Mouse (Mus musculus): ENCODE measurements at regions not wholly inside any gene's neighbourhood (a gene's known extent, or its start where the extent isn't known, plus 50 kb on each side); places are given as distances from the start of the nearest gene placed in this dataset.

GRCm38 (mm10) chr1:90353325-90353724, 149.5 kb downstream of the Ackr3 start:
- ATAC-seq = no peak

GRCm38 (mm10) chr1:90356567-90356966, 152.8 kb downstream of the Ackr3 start:
- no peak for ATAC-seq

- no peak for ATAC-seq
Observed at GRCm38 (mm10) chr1:90357391-90357790, 153.6 kb downstream of the Ackr3 start.

GRCm38 (mm10) chr1:90358971-90359370, 155.2 kb downstream of the Ackr3 start:
- ATAC-seq = no peak

- ATAC-seq = no peak
Observed at GRCm38 (mm10) chr1:90360065-90360464, 156.3 kb downstream of the Ackr3 start.

GRCm38 (mm10) chr1:90364444-90364843, 160.7 kb downstream of the Ackr3 start:
- no peak for ATAC-seq

- no peak for ATAC-seq
Observed at GRCm38 (mm10) chr1:90368581-90368980, 164.8 kb downstream of the Ackr3 start.

GRCm38 (mm10) chr1:90369287-90369686, 165.5 kb downstream of the Ackr3 start:
- no peak for ATAC-seq

GRCm38 (mm10) chr1:90370766-90371165, 167.0 kb downstream of the Ackr3 start:
- ATAC-seq = no peak

GRCm38 (mm10) chr1:90373001-90373400, 169.2 kb downstream of the Ackr3 start:
- no peak for ATAC-seq

GRCm38 (mm10) chr1:90374517-90374916, 170.7 kb downstream of the Ackr3 start:
- no peak for ATAC-seq

- no peak for ATAC-seq
Observed at GRCm38 (mm10) chr1:90380034-90380705, 176.4 kb downstream of the Ackr3 start.

- ATAC-seq = no peak
Observed at GRCm38 (mm10) chr1:90382941-90383470, 179.2 kb downstream of the Ackr3 start.

- no peak for ATAC-seq
Observed at GRCm38 (mm10) chr1:90385024-90385423, 181.2 kb downstream of the Ackr3 start.

GRCm38 (mm10) chr1:90386792-90387191, 183.0 kb downstream of the Ackr3 start:
- no peak for ATAC-seq

- ATAC-seq = no peak
Observed at GRCm38 (mm10) chr1:90390422-90390821, 186.6 kb downstream of the Ackr3 start.

- no peak for ATAC-seq
Observed at GRCm38 (mm10) chr1:90393861-90394260, 190.1 kb downstream of the Ackr3 start.

- no peak for ATAC-seq
Observed at GRCm38 (mm10) chr1:90395331-90396016, 191.7 kb downstream of the Ackr3 start.

GRCm38 (mm10) chr1:90396660-90397059, 192.9 kb downstream of the Ackr3 start:
- ATAC-seq = no peak

GRCm38 (mm10) chr1:90397355-90397754, 193.6 kb downstream of the Ackr3 start:
- no peak for ATAC-seq

- no peak for ATAC-seq
Observed at GRCm38 (mm10) chr1:90398396-90398975, 194.7 kb downstream of the Ackr3 start.

GRCm38 (mm10) chr1:90403057-90403456, 199.3 kb downstream of the Ackr3 start:
- ATAC-seq = no peak

- ATAC-seq = no peak
Observed at GRCm38 (mm10) chr1:90404717-90405487, 197.9 kb upstream of the Cops8 start.
